Mouse (Mus musculus) liver, postnatal 0 days (tissue): ENCODE data around the gene Nlrc4.

Experiments used
- CTCF ChIP-seq: sonication (generic); IDR thresholded peaks from 2 replicates; pipeline ENCODE4 v1.5.1; 2016; ENCODE audit warnings: antibody characterized with exemption, low read depth
- EP300 ChIP-seq: IDR thresholded peaks from 2 replicates; pipeline ENCODE4 v1.6.1; 2016; ENCODE audit warnings: antibody characterized with exemption, low read depth, mild to moderate bottlenecking

DNA sequence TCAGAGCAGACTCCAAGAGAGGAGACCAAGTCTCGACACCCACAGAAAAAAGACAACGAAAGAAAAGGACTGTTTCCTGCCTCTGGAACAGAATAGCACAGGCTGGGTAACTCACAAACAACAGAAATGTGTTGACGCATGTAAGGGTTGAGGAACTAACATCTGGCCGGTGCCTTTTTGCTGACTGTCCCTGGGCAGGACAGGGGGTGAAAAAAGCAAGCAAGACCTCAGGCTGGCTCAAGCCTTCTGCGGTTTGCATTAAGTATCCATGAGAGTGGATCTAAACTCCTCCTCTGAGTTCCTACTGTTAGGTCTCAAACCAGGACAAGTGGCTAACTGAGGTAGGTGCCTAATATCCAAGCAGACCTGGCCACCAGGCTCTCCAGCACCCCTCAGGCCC lies 26.3 kb downstream of the Nlrc4 start:
- TF ChIP-seq CTCF (no peak), EP300 (no peak)
